Mouse (Mus musculus) E14TG2a.4 (cell line): ENCODE measurements at regions not wholly inside any gene's neighbourhood (a gene's known extent, or its start where the extent isn't known, plus 50 kb on each side); places are given as distances from the start of the nearest gene placed in this dataset.

Experiments used
- CTCF ChIP-seq: conservative IDR thresholded peaks from 2 replicates; pipeline ENCODE4 v1.5.1; 2014; ENCODE audit warnings: low read length
- NANOG ChIP-seq: IDR thresholded peaks from 2 replicates; pipeline ENCODE4 v1.6.1; 2014; ENCODE audit warnings: borderline replicate concordance, low read length, mixed read lengths
- POU5F1 ChIP-seq: IDR thresholded peaks from 2 replicates; pipeline ENCODE4 v1.6.1; 2014; ENCODE audit warnings: low read length, borderline replicate concordance

GRCm38 (mm10) chr11:17764146-17764545 is 189.5 kb downstream of the Etaa1 start:
- TF ChIP-seq CTCF (no peak), NANOG (no peak), POU5F1 (no peak)
